Mouse (Mus musculus) C2C12 (cell line): ENCODE data around the gene Tspoap1. TPM values are rescaled to one million over a fixed set of nuclear protein-coding genes. Genes with fewer than 3 reads are reported as not detected.

Source experiments
- H3K27me3 ChIP-seq: one replicate; pipeline ENCODE4 v1.6.1; 2011; ENCODE audit not compliant: control insufficient read depth, insufficient read depth, insufficient read length
- H3K36me3 ChIP-seq: one replicate; pipeline ENCODE4 v1.6.1; 2011; ENCODE audit not compliant: control insufficient read depth, insufficient read depth
- H3K4me3 ChIP-seq: one replicate; pipeline ENCODE4 v1.5.1; 2011; ENCODE audit warnings: mild to moderate bottlenecking, control low read depth; ENCODE audit not compliant: poor library complexity, insufficient read depth, severe bottlenecking
- H3K79me2 ChIP-seq: one replicate; pipeline ENCODE4 v1.6.1; 2011; ENCODE audit not compliant: control insufficient read depth, insufficient read depth
- H3K79me3 ChIP-seq: one replicate; pipeline ENCODE4 v1.6.1; 2011; ENCODE audit warnings: low read depth, control low read depth
- H3ac ChIP-seq: one replicate; pipeline ENCODE3; 2011; ENCODE audit warnings: low read depth; ENCODE audit not compliant: control insufficient read depth, insufficient read length
- CEBPB ChIP-seq: IDR thresholded peaks from one replicate; pipeline ENCODE4 v1.6.1; 2011; ENCODE audit warnings: low read depth, mild to moderate bottlenecking, control low read depth, moderate library complexity
- CTCF ChIP-seq: IDR thresholded peaks from one replicate; pipeline ENCODE4 v1.5.1; 2011; ENCODE audit not compliant: control insufficient read depth, insufficient read depth, insufficient read length
- FOSL1 ChIP-seq: IDR thresholded peaks from one replicate; pipeline ENCODE4 v1.8.0; 2011; ENCODE audit warnings: mild to moderate bottlenecking, low read length; ENCODE audit not compliant: poor library complexity, insufficient read depth, severe bottlenecking
- MAX ChIP-seq: IDR thresholded peaks from one replicate; pipeline ENCODE4 v1.6.1; 2011; ENCODE audit warnings: mild to moderate bottlenecking, control low read depth
- MYOD1 ChIP-seq: IDR thresholded peaks from one replicate; pipeline ENCODE4 v1.6.1; 2011; ENCODE audit warnings: low read depth; ENCODE audit not compliant: control insufficient read depth, insufficient read length
- MYOG ChIP-seq: IDR thresholded peaks from one replicate; pipeline ENCODE4 v1.6.1; 2011; ENCODE audit not compliant: control insufficient read depth, insufficient read length; ENCODE audit errors: extremely low read depth
- USF1 ChIP-seq: IDR thresholded peaks from one replicate; pipeline ENCODE4 v1.6.1; 2011; ENCODE audit warnings: low read depth, mild to moderate bottlenecking, control low read depth, moderate library complexity
- polyA plus RNA-seq: library from polyadenylated mRNA; unstranded; fragments of >200 nt; fragmentation: generic; extraction: Trizol; gene quantifications from one replicate; pipeline ENCODE4 v1.2.1, GENCODE M21; 2012; ENCODE audit warnings: missing spikeins

Tspoap1 gene
- polyA plus RNA-seq, 1 experiment: not detected

DNA sequence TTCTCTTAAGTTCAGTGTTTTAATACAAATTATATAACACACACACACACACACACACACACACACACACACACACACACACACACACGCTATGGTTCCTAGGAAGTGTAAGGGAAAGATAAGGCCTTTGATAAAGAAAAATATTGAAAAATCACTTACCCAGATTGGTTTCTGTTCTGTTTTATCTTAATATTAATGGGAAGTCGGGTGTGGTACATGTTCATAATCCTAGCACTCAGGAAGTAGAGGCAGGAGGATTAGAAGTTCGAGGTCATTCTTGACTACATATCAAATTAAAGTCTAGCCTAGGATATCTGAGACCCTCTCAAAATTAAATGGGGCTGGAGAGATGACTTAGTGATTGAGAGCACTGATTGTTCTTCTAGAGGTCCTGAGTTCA is 38.2 kb upstream of the Tspoap1 start:
- Histone ChIP-seq H3K79me2 (no peaks in the 10 kb centered on the region), H3K36me3 (no peaks in the 10 kb centered on the region), H3ac (no peak overlapping the region), H3K79me3 (no peaks in the 10 kb centered on the region), H3K4me3 (no peak overlapping the region), H3K27me3 (peaks cover 78% of the 10 kb centered on the region)
- TF ChIP-seq CTCF: no peak
- no peak for TF ChIP-seq FOSL1
- no peak for TF ChIP-seq CEBPB
- no peak for TF ChIP-seq MYOG
- no peak for TF ChIP-seq USF1
- no peak for TF ChIP-seq MYOD1
- no peak for TF ChIP-seq MAX

DNA sequence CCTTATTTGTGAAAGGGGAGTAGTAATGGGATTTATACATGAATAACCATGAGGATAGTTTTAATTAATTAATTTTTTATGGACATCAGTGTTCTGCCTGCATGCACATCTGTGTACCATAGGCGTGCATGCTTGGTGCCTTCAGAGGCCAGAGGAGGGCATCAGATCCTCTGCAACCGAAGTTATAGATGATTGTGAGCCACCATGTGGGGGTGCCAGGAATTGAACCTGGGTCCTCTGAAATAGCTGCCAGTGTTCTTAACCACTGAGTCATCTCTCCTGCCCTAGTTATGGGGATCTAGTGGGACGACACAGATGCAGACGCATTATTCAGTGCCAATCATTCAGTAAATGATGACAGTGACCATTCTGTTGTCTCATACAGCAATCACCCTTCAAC is 37.5 kb upstream of the Tspoap1 start:
- Histone ChIP-seq H3K79me3 (no peaks in the 10 kb centered on the region), H3K36me3 (no peaks in the 10 kb centered on the region), H3K27me3 (peaks cover 81% of the 10 kb centered on the region), H3K79me2 (no peaks in the 10 kb centered on the region), H3K4me3 (no peak overlapping the region), H3ac (no peak overlapping the region)
- no peak for TF ChIP-seq MYOD1
- no peak for TF ChIP-seq USF1
- TF ChIP-seq CEBPB: no peak
- no peak for TF ChIP-seq CTCF
- no peak for TF ChIP-seq FOSL1

DNA sequence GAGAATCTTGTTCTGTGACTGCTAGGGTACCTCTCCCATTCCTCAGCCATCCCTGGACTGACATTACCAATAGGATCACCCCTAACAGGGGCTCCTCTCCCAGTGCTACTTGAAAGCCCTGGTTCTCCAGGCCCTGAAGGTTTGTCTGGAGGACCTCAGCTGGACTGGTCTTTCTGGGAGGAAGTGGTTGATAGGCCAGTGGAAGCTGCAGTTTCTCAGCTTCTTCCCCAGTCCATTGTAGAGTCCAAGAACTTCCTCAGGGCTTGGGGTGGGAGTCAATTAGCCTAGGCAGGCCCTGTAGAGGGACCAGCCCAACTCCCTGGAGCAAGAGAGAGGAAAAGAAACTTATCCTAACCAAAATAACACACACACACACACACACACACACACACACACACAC is 34.8 kb upstream of the Tspoap1 start:
- no peak overlapping the region for H3ac ChIP-seq
- no peak overlapping the region for H3K4me3 ChIP-seq
- no peaks in the 10 kb centered on the region for H3K79me3 ChIP-seq
- H3K79me2 ChIP-seq: no peaks in the 10 kb centered on the region
- H3K27me3 ChIP-seq: peaks cover 81% of the 10 kb centered on the region
- no peaks in the 10 kb centered on the region for H3K36me3 ChIP-seq
- no peak for TF ChIP-seq CTCF
- TF ChIP-seq MAX: no peak
- TF ChIP-seq CEBPB: no peak
- no peak for TF ChIP-seq MYOG
- TF ChIP-seq FOSL1: no peak
- TF ChIP-seq MYOD1: no peak
- TF ChIP-seq USF1: no peak

DNA sequence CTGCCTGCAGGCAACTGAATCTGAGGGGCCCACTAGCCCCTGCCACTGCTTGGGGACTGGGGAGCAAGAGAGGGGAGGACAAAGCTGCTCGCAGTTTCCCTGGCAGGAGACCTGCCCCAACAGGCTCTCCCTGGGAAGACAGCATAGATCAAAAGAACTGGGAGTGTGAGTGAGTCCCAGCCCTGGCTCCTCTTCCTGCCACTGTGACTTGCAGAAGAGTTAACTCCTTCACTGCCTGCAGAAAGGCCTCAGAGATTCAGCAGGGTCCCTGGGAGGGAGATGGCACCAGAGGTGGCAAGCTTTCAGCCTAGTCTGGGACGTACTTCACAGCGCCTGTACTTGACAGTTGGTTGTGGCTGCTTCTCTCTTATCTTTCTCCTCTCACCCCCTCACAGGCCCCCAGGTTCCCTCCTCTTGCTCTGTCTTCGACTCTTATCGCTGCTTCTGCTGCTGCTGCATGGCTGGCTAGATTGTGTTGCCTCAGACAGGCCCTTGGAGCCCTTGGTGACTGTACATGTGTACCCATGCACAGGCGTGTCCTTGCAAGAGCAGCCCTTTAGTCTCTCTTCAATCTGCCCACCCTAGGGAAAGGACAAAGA is 34.3 kb upstream of the Tspoap1 start:
- H3K27me3 ChIP-seq: peaks cover 78% of the 10 kb centered on the region
- no peaks in the 10 kb centered on the region for H3K79me3 ChIP-seq
- H3K4me3 ChIP-seq: no peak overlapping the region
- H3K36me3 ChIP-seq: no peaks in the 10 kb centered on the region
- TF ChIP-seq CEBPB (no peak), CTCF (no peak), USF1 (no peak), FOSL1 (no peak), MYOG (no peak), MAX (no peak), MYOD1 (no peak)
- no peaks in the 10 kb centered on the region for H3K79me2 ChIP-seq
- no peak overlapping the region for H3ac ChIP-seq

DNA sequence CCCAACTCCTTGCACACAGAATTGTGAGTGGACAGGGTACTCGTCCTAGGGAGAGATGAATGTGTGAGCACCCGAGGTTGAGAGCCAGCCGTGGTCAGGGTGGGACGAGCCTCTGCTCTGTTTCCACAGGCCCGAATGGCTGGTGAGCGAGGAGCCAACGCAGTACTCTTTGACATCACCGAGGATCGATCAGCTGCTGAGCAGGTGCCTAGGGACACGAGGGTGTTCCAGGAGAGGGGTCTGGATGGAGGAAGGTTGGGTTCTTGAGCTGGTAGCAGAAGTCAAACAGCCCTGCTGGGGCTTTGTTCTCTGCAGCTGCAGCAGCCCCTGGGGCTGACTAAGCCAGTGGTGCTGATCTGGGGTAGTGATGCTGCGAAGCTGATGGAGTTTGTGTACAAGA is 33.3 kb upstream of the Tspoap1 start:
- no peaks in the 10 kb centered on the region for H3K79me2 ChIP-seq
- H3K36me3 ChIP-seq: no peaks in the 10 kb centered on the region
- no peaks in the 10 kb centered on the region for H3K79me3 ChIP-seq
- H3ac ChIP-seq: no peak overlapping the region
- peaks cover 79% of the 10 kb centered on the region for H3K27me3 ChIP-seq
- no peak for TF ChIP-seq CEBPB
- TF ChIP-seq MYOD1: no peak
- no peak for TF ChIP-seq FOSL1
- TF ChIP-seq MAX: no peak
- TF ChIP-seq MYOG: no peak
- TF ChIP-seq USF1: no peak
- no peak for TF ChIP-seq CTCF
- no peak overlapping the region for H3K4me3 ChIP-seq

DNA sequence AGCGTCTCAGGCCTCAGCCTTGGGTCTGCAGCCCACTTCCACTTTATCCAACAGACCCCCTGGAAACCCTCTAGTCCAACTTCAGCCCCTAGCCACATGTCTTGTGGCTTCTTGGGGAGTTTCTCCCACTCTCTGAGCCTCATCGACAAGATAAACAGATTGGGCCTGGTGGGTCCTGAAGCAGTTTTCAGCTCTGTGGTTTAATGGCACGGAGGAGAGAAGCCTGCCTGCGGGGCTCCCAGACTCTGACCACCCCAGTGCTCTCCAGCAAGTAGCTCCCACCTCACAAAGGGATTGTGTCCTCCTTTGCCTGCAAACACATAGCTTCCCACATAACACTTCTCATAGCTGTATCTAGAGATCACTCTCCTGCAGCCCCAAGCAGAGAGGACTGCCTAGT is 32.9 kb upstream of the Tspoap1 start:
- Histone ChIP-seq H3ac (no peak overlapping the region), H3K79me2 (no peaks in the 10 kb centered on the region), H3K4me3 (no peak overlapping the region), H3K79me3 (no peaks in the 10 kb centered on the region), H3K27me3 (peaks cover 81% of the 10 kb centered on the region), H3K36me3 (no peaks in the 10 kb centered on the region)
- no peak for TF ChIP-seq USF1
- no peak for TF ChIP-seq FOSL1
- TF ChIP-seq CTCF: no peak
- TF ChIP-seq CEBPB: no peak
- no peak for TF ChIP-seq MYOG
- no peak for TF ChIP-seq MAX
- TF ChIP-seq MYOD1: no peak
